Mouse (Mus musculus) bone marrow macrophage, adult 2 months (primary cell): Measurements from ENCODE around the gene Mical3.

Source experiments
- CTCF ChIP-seq: IDR thresholded peaks from 2 replicates; pipeline ENCODE4 v1.5.1; 2012; ENCODE audit warnings: low read depth, mild to moderate bottlenecking, low read length, moderate library complexity
- POLR2A ChIP-seq: IDR thresholded peaks from 2 replicates; pipeline ENCODE4 v1.6.1; 2012; ENCODE audit warnings: mild to moderate bottlenecking, low read depth, low read length, borderline replicate concordance

DNA sequence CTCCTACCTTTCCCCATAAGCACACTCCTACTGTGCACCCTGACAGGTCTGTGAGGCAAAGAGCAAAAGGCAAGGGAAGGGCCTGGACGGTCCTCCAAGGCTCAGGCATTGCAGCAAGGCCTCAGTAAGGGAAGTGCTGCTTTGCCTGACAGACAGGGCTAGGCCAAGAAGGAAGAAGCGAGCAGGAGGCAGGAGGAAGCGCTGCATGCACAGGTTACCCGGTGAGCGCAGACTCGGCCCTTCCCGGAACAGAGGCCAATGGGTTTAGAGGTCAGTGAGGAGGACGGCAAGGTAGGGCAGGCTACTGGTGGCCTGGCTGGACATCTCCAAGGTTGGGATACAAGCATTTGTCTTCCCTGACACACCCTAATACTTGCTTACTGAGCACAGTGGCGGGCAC lies 44.6 kb downstream of the Mical3 start:
- TF ChIP-seq CTCF (no peak), POLR2A (no peak)
